Mouse (Mus musculus) hindbrain, embryonic 12.5 days (tissue): ENCODE measurements around the gene Nms. TPM values are rescaled to one million over a fixed set of nuclear protein-coding genes. Genes with fewer than 3 reads are reported as not detected.
A peak's percentile ranks its signal among the peaks of the same experiment; 100 is the strongest.

ENCODE experiments used
- ATAC-seq: fragments of 200-750 bp; cut with Nextera tagmentation; 2 replicates; pipeline ENCODE4 v1.8.0; 2017; ENCODE audit warnings: moderate TSS enrichment; ENCODE audit not compliant: low FRiP score
- H3K27ac ChIP-seq: fragments of 300-500 bp; sonication (generic); 2 replicates; pipeline ENCODE4 v1.5.1; 2016; ENCODE audit warnings: mild to moderate bottlenecking
- H3K27me3 ChIP-seq: fragments of 300-500 bp; sonication (generic); 2 replicates; pipeline ENCODE4 v1.6.1; 2016; ENCODE audit warnings: mild to moderate bottlenecking
- H3K36me3 ChIP-seq: fragments of 300-500 bp; sonication (generic); 2 replicates; pipeline ENCODE4 v1.6.1; 2016; ENCODE audit warnings: mild to moderate bottlenecking
- H3K4me1 ChIP-seq: fragments of 300-500 bp; sonication (generic); 2 replicates; pipeline ENCODE4 v1.6.1; 2016
- H3K4me2 ChIP-seq: fragments of 300-500 bp; sonication (generic); replicated peaks from 2 replicates; pipeline ENCODE4 v1.6.1; 2016; ENCODE audit warnings: mild to moderate bottlenecking
- H3K4me3 ChIP-seq: fragments of 300-500 bp; sonication (generic); 2 replicates; pipeline ENCODE4 v1.5.1; 2016; ENCODE audit warnings: mild to moderate bottlenecking
- H3K9ac ChIP-seq: fragments of 300-500 bp; sonication (generic); 2 replicates; pipeline ENCODE4 v1.6.1; 2016; ENCODE audit warnings: mild to moderate bottlenecking, moderate library complexity
- H3K9me3 ChIP-seq: fragments of 300-500 bp; sonication (generic); replicated peaks from 2 replicates; pipeline ENCODE4 v1.6.1; 2016; ENCODE audit warnings: mild to moderate bottlenecking
- WGBS: fragments of 180-500 bp; shearing (Covaris S2); methylation state at CpG from one replicate; pipeline ENCODE4 v1.1.7; 2016; 5-methylcytosine and 5-hydroxymethylcytosine counted together
- polyA plus RNA-seq: library from polyadenylated mRNA; unstranded; fragments of >200 nt; fragmentation: Nextera tagmentation; extraction: Ambion mirVana; gene quantifications from 2 replicates; pipeline ENCODE4 v1.2.1, GENCODE M21; 2016

Gene Nms
- polyA plus RNA-seq, 1 experiment from 2014 or later = 0.56 TPM

- Histone ChIP-seq H3K9me3 (no peaks in the 10 kb centered on the region), H3K36me3 (no peaks in the 10 kb centered on the region), H3K4me1 (no peaks in the 10 kb centered on the region), H3K4me3 (no peak overlapping the region), H3K27ac (no peak overlapping the region), H3K9ac (no peak overlapping the region), H3K27me3 (no peaks in the 10 kb centered on the region), H3K4me2 (no peak overlapping the region)
- ATAC-seq = no peak
- WGBS = 91% methylated on average over 1 of the region's 1 CpGs
Measured at GRCm38 (mm10) chr1:38969116-38969515, 30.2 kb downstream of the Nms start.

- ATAC-seq = no peak
- H3K27ac ChIP-seq = no peak overlapping the region
- H3K4me2 ChIP-seq = no peak overlapping the region
- no peak overlapping the region for H3K9ac ChIP-seq
- H3K36me3 ChIP-seq = no peaks in the 10 kb centered on the region
- no peaks in the 10 kb centered on the region for H3K27me3 ChIP-seq
- 83% methylated on average over 3 of the region's 3 CpGs for WGBS
- no peaks in the 10 kb centered on the region for H3K9me3 ChIP-seq
- H3K4me3 ChIP-seq = no peak overlapping the region
- H3K4me1 ChIP-seq = no peaks in the 10 kb centered on the region
Measured at GRCm38 (mm10) chr1:38971712-38972111, 32.8 kb downstream of the Nms start.

GRCm38 (mm10) chr1:38972986-38973592 is 34.1 kb downstream of the Nms start:
- no peak overlapping the region for H3K4me3 ChIP-seq
- H3K27me3 ChIP-seq = no peaks in the 10 kb centered on the region
- no peaks in the 10 kb centered on the region for H3K9me3 ChIP-seq
- WGBS = 89% methylated on average over 9 of the region's 9 CpGs
- no peak for ATAC-seq
- no peaks in the 10 kb centered on the region for H3K4me1 ChIP-seq
- no peak overlapping the region for H3K27ac ChIP-seq
- H3K4me2 ChIP-seq = no peak overlapping the region
- no peak overlapping the region for H3K9ac ChIP-seq
- H3K36me3 ChIP-seq = no peaks in the 10 kb centered on the region

- no peak overlapping the region for H3K9ac ChIP-seq
- H3K27me3 ChIP-seq = no peaks in the 10 kb centered on the region
- no peaks in the 10 kb centered on the region for H3K4me1 ChIP-seq
- no peak overlapping the region for H3K4me3 ChIP-seq
- H3K27ac ChIP-seq = no peak overlapping the region
- ATAC-seq = no peak
- H3K9me3 ChIP-seq = no peaks in the 10 kb centered on the region
- H3K4me2 ChIP-seq = no peak overlapping the region
- WGBS = 88% methylated on average over 7 of the region's 7 CpGs
- H3K36me3 ChIP-seq = no peaks in the 10 kb centered on the region
Measured at GRCm38 (mm10) chr1:38979953-38980352, 41.0 kb downstream of the Nms start.

GRCm38 (mm10) chr1:38983870-38984269 is 44.9 kb downstream of the Nms start:
- WGBS = 81% methylated on average over 2 of the region's 2 CpGs
- Histone ChIP-seq H3K27me3 (no peaks in the 10 kb centered on the region), H3K9ac (no peak overlapping the region), H3K27ac (no peak overlapping the region), H3K4me1 (peaks cover 11% of the 10 kb centered on the region), H3K4me2 (no peak overlapping the region), H3K9me3 (no peaks in the 10 kb centered on the region), H3K36me3 (no peaks in the 10 kb centered on the region), H3K4me3 (no peak overlapping the region)
- ATAC-seq = no peak

- no peak within 1 kb of the TSS for H3K4me3 ChIP-seq
- H3K36me3 ChIP-seq = no peaks in the 10 kb centered on the region
- peaks cover 16% of the 10 kb centered on the region for H3K4me1 ChIP-seq
- no peak within 1 kb of the TSS for H3K27ac ChIP-seq
- H3K9ac ChIP-seq = no peak within 1 kb of the TSS
- no peaks in the 10 kb centered on the region for H3K9me3 ChIP-seq
- H3K4me2 ChIP-seq = no peak within 1 kb of the TSS
- no peaks in the 10 kb centered on the region for H3K27me3 ChIP-seq
- ATAC-seq = no peak
- WGBS = 88% methylated on average over 3 of the region's 3 CpGs
Measured at GRCm38 (mm10) chr1:38985308-38985707, 46.4 kb downstream of the Nms start, which contains the start of gene Pdcl3. TSS of gene Pdcl3 (plus strand) at chr1:38985608.

- WGBS = 5% methylated on average over 37 of the region's 38 CpGs
- ATAC-seq = peak; percentile 99
- H3K9me3 ChIP-seq = no peaks in the 10 kb centered on the region
Measured at GRCm38 (mm10) chr1:38987080-38987864, 48.3 kb downstream of the Nms start.

GRCm38 (mm10) chr1:38987865-38988211 is 48.9 kb downstream of the Nms start:
- WGBS = 0% methylated on average over 25 of the region's 25 CpGs
- Histone ChIP-seq H3K4me3 (peak overlapping the region; percentile 70), H3K27ac (peak overlapping the region; percentile 85), H3K36me3 (peaks cover 14% of the 10 kb centered on the region; the same call in 1 of the 2 replicates), H3K4me1 (peaks cover 17% of the 10 kb centered on the region), H3K27me3 (no peaks in the 10 kb centered on the region), H3K9ac (peak overlapping the region; percentile 85), H3K4me2 (peak overlapping the region; percentile 85), H3K9me3 (no peaks in the 10 kb centered on the region)
- ATAC-seq = peak; percentile 91

More at GRCm38 (mm10) chr1:38987080-38987864, 48.3 kb downstream of the Nms start:
- Histone ChIP-seq H3K36me3 (peaks cover 9% of the 10 kb centered on the region; the same call in 1 of the 2 replicates), H3K9ac (peak overlapping the region; percentile 85), H3K27me3 (no peaks in the 10 kb centered on the region), H3K4me2 (peak overlapping the region; percentile 85), H3K27ac (peak overlapping the region; percentile 85), H3K4me3 (peak overlapping the region; percentile 70), H3K4me1 (peaks cover 17% of the 10 kb centered on the region)

- no peaks in the 10 kb centered on the region for H3K9me3 ChIP-seq
- H3K27ac ChIP-seq = peak overlapping the region; percentile 85; the same call in 1 of the 2 replicates
- peak overlapping the region; percentile 85 for H3K4me2 ChIP-seq
- H3K36me3 ChIP-seq = peaks cover 19% of the 10 kb centered on the region
- peak overlapping the region; percentile 85 for H3K9ac ChIP-seq
- ATAC-seq = no peak
- WGBS = 34% methylated on average over 7 of the region's 7 CpGs
- H3K4me3 ChIP-seq = peak overlapping the region; percentile 70
- no peaks in the 10 kb centered on the region for H3K27me3 ChIP-seq
- peaks cover 17% of the 10 kb centered on the region for H3K4me1 ChIP-seq
Measured at GRCm38 (mm10) chr1:38988357-38988756, 49.4 kb downstream of the Nms start.

- H3K4me2 ChIP-seq = no peak overlapping the region
- H3K4me3 ChIP-seq = no peak overlapping the region
- no peaks in the 10 kb centered on the region for H3K27me3 ChIP-seq
- no peak overlapping the region for H3K9ac ChIP-seq
- H3K36me3 ChIP-seq = peaks cover 49% of the 10 kb centered on the region
- no peaks in the 10 kb centered on the region for H3K9me3 ChIP-seq
- no peak overlapping the region for H3K27ac ChIP-seq
- peaks cover 12% of the 10 kb centered on the region for H3K4me1 ChIP-seq
- 93% methylated on average over 3 of the region's 3 CpGs for WGBS
- no peak for ATAC-seq
Measured at GRCm38 (mm10) chr1:38992365-38992764, 53.4 kb downstream of the Nms start.
